Mouse (Mus musculus) stomach, postnatal 0 days (tissue): ENCODE measurements around the gene Sema4f. TPM values are rescaled to one million over a fixed set of nuclear protein-coding genes. Genes with fewer than 3 reads are reported as not detected.

Experiments
- ATAC-seq: fragments of 200-750 bp; cut with Nextera tagmentation; 2 replicates; pipeline ENCODE4 v1.8.0; 2017; ENCODE audit not compliant: low FRiP score, low TSS enrichment
- DNase-seq: peaks from one replicate; pipeline ENCODE4 v3.0.0-alpha.2; 2016; ENCODE audit warnings: low spot score
- H3K27ac ChIP-seq: fragments of 300-500 bp; sonication (generic); replicated peaks from 2 replicates; pipeline ENCODE4 v1.5.1; 2014; ENCODE audit warnings: mild to moderate bottlenecking, control low read depth
- H3K27me3 ChIP-seq: fragments of 300-500 bp; sonication (generic); 2 replicates; pipeline ENCODE4 v1.6.1; 2014; ENCODE audit warnings: low read length; ENCODE audit not compliant: control insufficient read depth, insufficient read depth
- H3K36me3 ChIP-seq: fragments of 300-500 bp; sonication (generic); 2 replicates; pipeline ENCODE4 v1.6.1; 2014; ENCODE audit warnings: low read length, mixed read lengths; ENCODE audit not compliant: control insufficient read depth, insufficient read depth
- H3K4me1 ChIP-seq: fragments of 300-500 bp; sonication (generic); replicated peaks from 2 replicates; pipeline ENCODE4 v1.6.1; 2014; ENCODE audit warnings: antibody characterized with exemption; ENCODE audit not compliant: control insufficient read depth, insufficient read depth
- H3K4me2 ChIP-seq: fragments of 300-500 bp; sonication (generic); replicated peaks from 2 replicates; pipeline ENCODE4 v1.6.1; 2014; ENCODE audit warnings: low read depth, mild to moderate bottlenecking, control low read depth, moderate library complexity
- H3K4me3 ChIP-seq: fragments of 300-500 bp; sonication (generic); 2 replicates; pipeline ENCODE4 v1.5.1; 2014; ENCODE audit warnings: low read depth, low read length, control low read depth
- H3K9ac ChIP-seq: fragments of 300-500 bp; sonication (generic); 2 replicates; pipeline ENCODE4 v1.6.1; 2014; ENCODE audit warnings: mild to moderate bottlenecking, low read length, control low read depth, mixed read lengths
- H3K9me3 ChIP-seq: fragments of 300-500 bp; sonication (generic); 2 replicates; pipeline ENCODE4 v1.6.1; 2016; ENCODE audit warnings: low read length; ENCODE audit not compliant: control insufficient read depth
- CTCF ChIP-seq: IDR thresholded peaks from 2 replicates; pipeline ENCODE4 v1.5.1; 2016; ENCODE audit warnings: antibody characterized with exemption, low read depth, mild to moderate bottlenecking, moderate library complexity
- EP300 ChIP-seq: optimal IDR thresholded peaks from 2 replicates; pipeline ENCODE3; 2016; ENCODE audit warnings: antibody characterized with exemption
- WGBS: fragments of 180-500 bp; shearing (Covaris S2); extraction: QIAGEN DNeasy Blood & Tissue Kit; methylation state at CpG from one replicate; pipeline ENCODE4 v1.1.7; 2014; 5-methylcytosine and 5-hydroxymethylcytosine counted together
- polyA plus RNA-seq: library from polyadenylated mRNA; unstranded; fragments of >200 nt; fragmentation: Nextera tagmentation; extraction: Ambion mirVana; gene quantifications from 2 replicates; pipeline ENCODE4 v1.2.1, GENCODE M21; 2015

The Sema4f gene
- polyA plus RNA-seq, 1 experiment from 2014 or later, result 0.58 TPM

GRCm38 (mm10) chr6:82897311-82897710 lies 42.3 kb downstream of the Sema4f start:
- 55% methylated on average over 3 of the region's 3 CpGs for WGBS
- no peak overlapping the region for H3K9ac ChIP-seq
- no peaks in the 10 kb centered on the region for H3K9me3 ChIP-seq
- DNase-seq (no peak), ATAC-seq (no peak)
- TF ChIP-seq CTCF, result no peak
- TF ChIP-seq EP300, result no peak
- H3K27ac ChIP-seq, result no peak overlapping the region
- H3K27me3 ChIP-seq, result no peaks in the 10 kb centered on the region
- peaks cover 6% of the 10 kb centered on the region; the same call in 1 of the 2 replicates for H3K4me1 ChIP-seq
- no peak overlapping the region for H3K4me3 ChIP-seq
- no peak overlapping the region for H3K4me2 ChIP-seq
- H3K36me3 ChIP-seq, result no peaks in the 10 kb centered on the region

- WGBS, result 53% methylated on average over 2 of the region's 3 CpGs
These were observed 46.2 kb downstream of the Sema4f start for GRCm38 (mm10) chr6:82893415-82893814.

GRCm38 (mm10) chr6:82892540-82892939 lies 47.0 kb downstream of the Sema4f start:
- no peaks in the 10 kb centered on the region for H3K9me3 ChIP-seq
- DNase-seq, result no peak
- whole genome bisulfite sequencing, result 83% methylated on average over 2 of the region's 2 CpGs
- 0 out of 2 replicates have a peak, but pooled peaks cover under 1% of the 10 kb centered on the region for H3K4me1 ChIP-seq
- H3K9ac ChIP-seq, result no peak overlapping the region
- TF ChIP-seq EP300 (no peak), CTCF (peak; percentile 65)
- no peaks in the 10 kb centered on the region for H3K27me3 ChIP-seq
- H3K27ac ChIP-seq, result no peak overlapping the region
- ATAC-seq, result no peak
- H3K36me3 ChIP-seq, result no peaks in the 10 kb centered on the region
- H3K4me3 ChIP-seq, result no peak overlapping the region
- H3K4me2 ChIP-seq, result no peak overlapping the region

More at GRCm38 (mm10) chr6:82893415-82893814, 46.2 kb downstream of the Sema4f start:
- Histone ChIP-seq H3K27me3 (no peaks in the 10 kb centered on the region), H3K9me3 (no peaks in the 10 kb centered on the region), H3K4me2 (no peak overlapping the region), H3K27ac (no peak overlapping the region), H3K4me3 (no peak overlapping the region), H3K4me1 (0 out of 2 replicates have a peak, but pooled peaks cover 3% of the 10 kb centered on the region), H3K9ac (no peak overlapping the region), H3K36me3 (no peaks in the 10 kb centered on the region)
- ATAC-seq (no peak), DNase-seq (no peak)
- TF ChIP-seq EP300 (no peak), CTCF (no peak)

- WGBS, result 24% methylated on average over 6 of the region's 6 CpGs
- ATAC-seq, result peak; percentile 92
These were observed 48.1 kb downstream of the Sema4f start for GRCm38 (mm10) chr6:82891488-82891887.

GRCm38 (mm10) chr6:82886330-82886729 lies 53.2 kb downstream of the Sema4f start:
- H3K9ac ChIP-seq, result no peak overlapping the region
- no peaks in the 10 kb centered on the region for H3K9me3 ChIP-seq
- ATAC-seq (no peak), DNase-seq (no peak)
- WGBS, result 74% methylated on average over 4 of the region's 4 CpGs
- H3K27ac ChIP-seq, result no peak overlapping the region
- no peaks in the 10 kb centered on the region for H3K27me3 ChIP-seq
- no peak overlapping the region for H3K4me3 ChIP-seq
- TF ChIP-seq CTCF (no peak), EP300 (no peak)
- H3K36me3 ChIP-seq, result no peaks in the 10 kb centered on the region
- H3K4me2 ChIP-seq, result no peak overlapping the region
- H3K4me1 ChIP-seq, result no peaks in the 10 kb centered on the region

More at GRCm38 (mm10) chr6:82891488-82891887, 48.1 kb downstream of the Sema4f start:
- H3K27ac ChIP-seq, result no peak overlapping the region
- TF ChIP-seq CTCF, result no peak
- no peak for TF ChIP-seq EP300
- H3K36me3 ChIP-seq, result no peaks in the 10 kb centered on the region
- DNase-seq, result peak; percentile 71
- H3K4me1 ChIP-seq, result no peaks in the 10 kb centered on the region
- no peak overlapping the region for H3K9ac ChIP-seq
- no peak overlapping the region for H3K4me3 ChIP-seq
- no peaks in the 10 kb centered on the region for H3K27me3 ChIP-seq
- H3K4me2 ChIP-seq, result no peak overlapping the region
- no peaks in the 10 kb centered on the region for H3K9me3 ChIP-seq

- Histone ChIP-seq H3K4me1 (no peaks in the 10 kb centered on the region), H3K4me3 (no peak overlapping the region), H3K9me3 (no peaks in the 10 kb centered on the region), H3K9ac (no peak overlapping the region), H3K27ac (no peak overlapping the region), H3K4me2 (no peak overlapping the region), H3K36me3 (no peaks in the 10 kb centered on the region), H3K27me3 (no peaks in the 10 kb centered on the region)
- no peak for DNase-seq
- ATAC-seq, result no peak
- TF ChIP-seq EP300, result no peak
- no peak for TF ChIP-seq CTCF
- 88% methylated on average over 4 of the region's 4 CpGs for WGBS
These were observed 53.7 kb downstream of the Sema4f start for GRCm38 (mm10) chr6:82885909-82886308.
